Mouse (Mus musculus): ENCODE results near the gene 9130409I23Rik. TPM values are rescaled to one million over a fixed set of nuclear protein-coding genes. Genes with fewer than 3 reads are reported as not detected.

Gene 9130409I23Rik
- not detected for polyA plus RNA-seq (2014; fragmentation: Illumina TruSeq; extraction: RNeasy Lipid Tissue Mini Kit (QIAGEN cat#74804); ENCODE audit: low read depth, low replicate concordance)

GRCm38 (mm10) chr1:181050937-181051336, at the start of gene 9130409I23Rik:
Gene 9130409I23Rik (plus strand): TSS chr1:181051237.

GRCm38 (mm10) chr1:181020756-181021487, 30.1 kb upstream of the 9130409I23Rik start, which contains the start of gene Ephx1:
Gene Ephx1 (minus strand): TSS chr1:181020904.

Other genes starting within 250 kb of the 9130409I23Rik start
- 1,682 TPM for gene H3f3a, start 237.3 kb upstream of the 9130409I23Rik start, polyA plus RNA-seq (2014; fragmentation: Illumina TruSeq; extraction: RNeasy Lipid Tissue Mini Kit (QIAGEN cat#74804); ENCODE audit: low read depth, low replicate concordance)
- 33.7 TPM for gene Sde2, start 200.1 kb upstream of the 9130409I23Rik start, polyA plus RNA-seq (2014; fragmentation: Illumina TruSeq; extraction: RNeasy Lipid Tissue Mini Kit (QIAGEN cat#74804); ENCODE audit: low read depth, low replicate concordance)
- 0.23 TPM for gene Lefty2, start 158.1 kb upstream of the 9130409I23Rik start, polyA plus RNA-seq (2014; fragmentation: Illumina TruSeq; extraction: RNeasy Lipid Tissue Mini Kit (QIAGEN cat#74804); ENCODE audit: low read depth, low replicate concordance)
- 3.1 TPM for gene Pycr2, start 146.9 kb upstream of the 9130409I23Rik start, polyA plus RNA-seq (2014; fragmentation: Illumina TruSeq; extraction: RNeasy Lipid Tissue Mini Kit (QIAGEN cat#74804); ENCODE audit: low read depth, low replicate concordance)
- gene Lefty1, start 116.2 kb upstream of the 9130409I23Rik start, polyA plus RNA-seq (2014; fragmentation: Illumina TruSeq; extraction: RNeasy Lipid Tissue Mini Kit (QIAGEN cat#74804); ENCODE audit: low read depth, low replicate concordance) = 1.6 TPM
- 10.2 TPM for gene Tmem63a, start 108.9 kb upstream of the 9130409I23Rik start, polyA plus RNA-seq (2014; fragmentation: Illumina TruSeq; extraction: RNeasy Lipid Tissue Mini Kit (QIAGEN cat#74804); ENCODE audit: low read depth, low replicate concordance)
- 157 TPM for gene Ephx1, start 30.3 kb upstream of the 9130409I23Rik start, polyA plus RNA-seq (2014; fragmentation: Illumina TruSeq; extraction: RNeasy Lipid Tissue Mini Kit (QIAGEN cat#74804); ENCODE audit: low read depth, low replicate concordance)
- gene Nvl, start 93.0 kb downstream of the 9130409I23Rik start, polyA plus RNA-seq (2014; fragmentation: Illumina TruSeq; extraction: RNeasy Lipid Tissue Mini Kit (QIAGEN cat#74804); ENCODE audit: low read depth, low replicate concordance) = 35.7 TPM
- 281 TPM for gene Cnih4, start 93.5 kb downstream of the 9130409I23Rik start, polyA plus RNA-seq (2014; fragmentation: Illumina TruSeq; extraction: RNeasy Lipid Tissue Mini Kit (QIAGEN cat#74804); ENCODE audit: low read depth, low replicate concordance)
- 247 TPM for gene Wdr26, start 160.8 kb downstream of the 9130409I23Rik start, polyA plus RNA-seq (2014; fragmentation: Illumina TruSeq; extraction: RNeasy Lipid Tissue Mini Kit (QIAGEN cat#74804); ENCODE audit: low read depth, low replicate concordance)